Mouse (Mus musculus) C2C12 (cell line): Measurements from ENCODE around the gene Pou2f2. TPM values are rescaled to one million over a fixed set of nuclear protein-coding genes. Genes with fewer than 3 reads are reported as not detected.

Experiments used
- H3K27me3 ChIP-seq: one replicate; pipeline ENCODE4 v1.6.1; 2011; ENCODE audit not compliant: control insufficient read depth, insufficient read depth, insufficient read length
- H3K36me3 ChIP-seq: one replicate; pipeline ENCODE4 v1.6.1; 2011; ENCODE audit not compliant: control insufficient read depth, insufficient read depth
- H3K4me3 ChIP-seq: one replicate; pipeline ENCODE4 v1.5.1; 2011; ENCODE audit warnings: mild to moderate bottlenecking, control low read depth; ENCODE audit not compliant: poor library complexity, insufficient read depth, severe bottlenecking
- H3K79me2 ChIP-seq: one replicate; pipeline ENCODE4 v1.6.1; 2011; ENCODE audit not compliant: control insufficient read depth, insufficient read depth
- H3K79me3 ChIP-seq: one replicate; pipeline ENCODE4 v1.6.1; 2011; ENCODE audit warnings: low read depth, control low read depth
- H3ac ChIP-seq: one replicate; pipeline ENCODE3; 2011; ENCODE audit warnings: low read depth; ENCODE audit not compliant: control insufficient read depth, insufficient read length
- CEBPB ChIP-seq: IDR thresholded peaks from one replicate; pipeline ENCODE4 v1.6.1; 2011; ENCODE audit warnings: low read depth, mild to moderate bottlenecking, control low read depth, moderate library complexity
- CTCF ChIP-seq: IDR thresholded peaks from one replicate; pipeline ENCODE4 v1.5.1; 2011; ENCODE audit not compliant: control insufficient read depth, insufficient read depth, insufficient read length
- FOSL1 ChIP-seq: IDR thresholded peaks from one replicate; pipeline ENCODE4 v1.8.0; 2011; ENCODE audit warnings: mild to moderate bottlenecking, low read length; ENCODE audit not compliant: poor library complexity, insufficient read depth, severe bottlenecking
- MAX ChIP-seq: IDR thresholded peaks from one replicate; pipeline ENCODE4 v1.6.1; 2011; ENCODE audit warnings: mild to moderate bottlenecking, control low read depth
- MYOD1 ChIP-seq: IDR thresholded peaks from one replicate; pipeline ENCODE4 v1.6.1; 2011; ENCODE audit warnings: low read depth; ENCODE audit not compliant: control insufficient read depth, insufficient read length
- MYOG ChIP-seq: IDR thresholded peaks from one replicate; pipeline ENCODE4 v1.6.1; 2011; ENCODE audit not compliant: control insufficient read depth, insufficient read length; ENCODE audit errors: extremely low read depth
- USF1 ChIP-seq: IDR thresholded peaks from one replicate; pipeline ENCODE4 v1.6.1; 2011; ENCODE audit warnings: low read depth, mild to moderate bottlenecking, control low read depth, moderate library complexity
- polyA plus RNA-seq: library from polyadenylated mRNA; unstranded; fragments of >200 nt; fragmentation: generic; extraction: Trizol; gene quantifications from one replicate; pipeline ENCODE4 v1.2.1, GENCODE M21; 2012; ENCODE audit warnings: missing spikeins

Gene Pou2f2
- polyA plus RNA-seq, 1 experiment = 0.02 TPM

GRCm38 (mm10) chr7:25141761-25142160, 37.8 kb downstream of the Pou2f2 start:
- TF ChIP-seq FOSL1 = no peak
- TF ChIP-seq MAX = no peak
- TF ChIP-seq CEBPB = no peak
- TF ChIP-seq USF1 = no peak
- no peak for TF ChIP-seq MYOG
- H3K36me3 ChIP-seq = no peaks in the 10 kb centered on the region
- no peaks in the 10 kb centered on the region for H3K79me3 ChIP-seq
- H3K27me3 ChIP-seq = peaks cover 9% of the 10 kb centered on the region
- no peaks in the 10 kb centered on the region for H3K79me2 ChIP-seq
- no peak overlapping the region for H3K4me3 ChIP-seq
- no peak overlapping the region for H3ac ChIP-seq

GRCm38 (mm10) chr7:25137553-25137952, 42.0 kb downstream of the Pou2f2 start:
- TF ChIP-seq FOSL1 (no peak), MYOD1 (no peak), CEBPB (no peak), MYOG (no peak), MAX (no peak), USF1 (no peak), CTCF (no peak)
- H3K79me3 ChIP-seq = no peaks in the 10 kb centered on the region
- H3K27me3 ChIP-seq = peaks cover 38% of the 10 kb centered on the region
- H3K4me3 ChIP-seq = no peak overlapping the region
- no peak overlapping the region for H3ac ChIP-seq
- no peaks in the 10 kb centered on the region for H3K79me2 ChIP-seq
- no peaks in the 10 kb centered on the region for H3K36me3 ChIP-seq

GRCm38 (mm10) chr7:25133092-25134049, 46.2 kb downstream of the Pou2f2 start:
- no peaks in the 10 kb centered on the region for H3K36me3 ChIP-seq
- no peak overlapping the region for H3K4me3 ChIP-seq
- peaks cover 70% of the 10 kb centered on the region for H3K27me3 ChIP-seq
- no peaks in the 10 kb centered on the region for H3K79me2 ChIP-seq
- TF ChIP-seq FOSL1 (no peak), CTCF (peak; percentile 84), CEBPB (no peak)
- no peak overlapping the region for H3ac ChIP-seq
- no peaks in the 10 kb centered on the region for H3K79me3 ChIP-seq

- peaks cover 76% of the 10 kb centered on the region for H3K27me3 ChIP-seq
Observed at GRCm38 (mm10) chr7:25132318-25132960, 47.1 kb downstream of the Pou2f2 start.

GRCm38 (mm10) chr7:25131247-25131646, 48.3 kb downstream of the Pou2f2 start:
- Histone ChIP-seq H3K36me3 (no peaks in the 10 kb centered on the region), H3K4me3 (no peak overlapping the region), H3K79me2 (no peaks in the 10 kb centered on the region), H3K27me3 (peaks cover 80% of the 10 kb centered on the region), H3ac (no peak overlapping the region), H3K79me3 (no peaks in the 10 kb centered on the region)
- TF ChIP-seq CTCF (no peak), USF1 (no peak), MAX (no peak), MYOG (no peak), FOSL1 (no peak), MYOD1 (no peak), CEBPB (no peak)

More at GRCm38 (mm10) chr7:25132318-25132960, 47.1 kb downstream of the Pou2f2 start:
- H3ac ChIP-seq = no peak overlapping the region
- no peak overlapping the region for H3K4me3 ChIP-seq
- TF ChIP-seq FOSL1 (no peak), MYOG (no peak), CTCF (no peak), USF1 (no peak), MAX (no peak), MYOD1 (no peak), CEBPB (no peak)
- H3K79me2 ChIP-seq = no peaks in the 10 kb centered on the region
- H3K79me3 ChIP-seq = no peaks in the 10 kb centered on the region
- H3K36me3 ChIP-seq = no peaks in the 10 kb centered on the region
